Mouse (Mus musculus): ENCODE results near the gene Rbms1. TPM values are rescaled to one million over a fixed set of nuclear protein-coding genes. Genes with fewer than 3 reads are reported as not detected.

Rbms1 gene
- polyA plus RNA-seq, 2 experiments from 2014 or later: 15.3 to 29.9 TPM

- no peak for ATAC-seq
Observed at GRCm38 (mm10) chr2:60706866-60707265, 256.1 kb downstream of the Rbms1 start.

- ATAC-seq: no peak
Observed at GRCm38 (mm10) chr2:60705426-60705825, 257.6 kb downstream of the Rbms1 start.

- no peak for ATAC-seq
Observed at GRCm38 (mm10) chr2:60703315-60703714, 259.7 kb downstream of the Rbms1 start.

- ATAC-seq: no peak
Observed at GRCm38 (mm10) chr2:60700956-60701355, 262.0 kb downstream of the Rbms1 start.

Other genes starting within 250 kb of the Rbms1 start
- under 1 TPM; 0.09 to 0.31 TPM for gene Itgb6, start 240.5 kb downstream of the Rbms1 start, polyA plus RNA-seq (2017; shearing (Covaris generic))